Mouse (Mus musculus) lung, embryonic 14.5 days (tissue): ENCODE results near the gene Ncapg. TPM values are rescaled to one million over a fixed set of nuclear protein-coding genes. Genes with fewer than 3 reads are reported as not detected.
"Not testable (repeated sequence)": the region's sequence is repeated elsewhere in the genome, so short reads cannot be mapped to it uniquely, and the experiment has no call there.

Experiments
- ATAC-seq: fragments of 200-750 bp; cut with Nextera tagmentation; 2 replicates; pipeline ENCODE4 v1.8.0; 2017; ENCODE audit warnings: mild to moderate bottlenecking, moderate TSS enrichment, moderate library complexity; ENCODE audit not compliant: insufficient read depth
- DNase-seq: peaks from one replicate; pipeline ENCODE4 v3.0.0-alpha.2; 2015
- H3K27ac ChIP-seq: fragments of 300-500 bp; sonication (generic); 2 replicates; pipeline ENCODE4 v1.5.1; 2014; ENCODE audit warnings: low read depth, mild to moderate bottlenecking, moderate library complexity
- H3K27me3 ChIP-seq: fragments of 300-500 bp; sonication (generic); 2 replicates; pipeline ENCODE4 v1.6.1; 2014; ENCODE audit warnings: low read length, control low read depth; ENCODE audit not compliant: insufficient read depth
- H3K36me3 ChIP-seq: fragments of 300-500 bp; sonication (generic); 2 replicates; pipeline ENCODE4 v1.6.1; 2014; ENCODE audit warnings: control low read depth; ENCODE audit not compliant: insufficient read depth
- H3K4me1 ChIP-seq: fragments of 300-500 bp; sonication (generic); 2 replicates; pipeline ENCODE4 v1.6.1; 2014; ENCODE audit warnings: antibody characterized with exemption, control low read depth; ENCODE audit not compliant: insufficient read depth
- H3K4me2 ChIP-seq: fragments of 300-500 bp; sonication (generic); 2 replicates; pipeline ENCODE4 v1.6.1; 2014; ENCODE audit warnings: mild to moderate bottlenecking
- H3K4me3 ChIP-seq: fragments of 300-500 bp; sonication (generic); 2 replicates; pipeline ENCODE4 v1.5.1; 2014; ENCODE audit warnings: low read depth, low read length
- H3K9ac ChIP-seq: fragments of 300-500 bp; sonication (generic); 2 replicates; pipeline ENCODE4 v1.6.1; 2014
- H3K9me3 ChIP-seq: fragments of 300-500 bp; sonication (generic); 2 replicates; pipeline ENCODE4 v1.6.1; 2016; ENCODE audit warnings: low read depth, low read length, control low read depth
- CTCF ChIP-seq: IDR thresholded peaks from 2 replicates; pipeline ENCODE4 v1.5.1; 2016; ENCODE audit warnings: antibody characterized with exemption, low read depth
- WGBS: fragments of 180-500 bp; shearing (Covaris S2); extraction: QIAGEN DNeasy Blood & Tissue Kit; methylation state at CpG from one replicate; pipeline ENCODE4 v1.1.7; 2014; 5-methylcytosine and 5-hydroxymethylcytosine counted together
- polyA plus RNA-seq: library from polyadenylated mRNA; unstranded; fragments of >200 nt; fragmentation: Nextera tagmentation; extraction: Ambion mirVana; gene quantifications from 2 replicates; pipeline ENCODE4 v1.2.1, GENCODE M21; 2014

Gene Ncapg
- polyA plus RNA-seq, 1 experiment from 2014 or later = 86.6 TPM

GRCm38 (mm10) chr5:45639715-45640092, 30.0 kb upstream of the Ncapg start:
- no peak overlapping the region for H3K27ac ChIP-seq
- no peaks in the 10 kb centered on the region for H3K9me3 ChIP-seq
- no peak for TF ChIP-seq CTCF
- no peaks in the 10 kb centered on the region for H3K27me3 ChIP-seq
- 2% methylated on average over 8 of the region's 8 CpGs for WGBS
- peak overlapping the region; percentile 51; the same call in 1 of the 2 replicates for H3K9ac ChIP-seq
- H3K4me2 ChIP-seq = peak overlapping the region; percentile 99
- no peak for ATAC-seq
- no peaks in the 10 kb centered on the region for H3K36me3 ChIP-seq
- H3K4me1 ChIP-seq = 0 out of 2 replicates have a peak, but pooled peaks cover 4% of the 10 kb centered on the region
- peak overlapping the region; percentile 54 for H3K4me3 ChIP-seq
- DNase-seq = peak; percentile 5

- Histone ChIP-seq H3K4me1 (no peaks in the 10 kb centered on the region), H3K9ac (no peak overlapping the region), H3K27ac (no peak overlapping the region), H3K36me3 (no peaks in the 10 kb centered on the region), H3K4me2 (no peak overlapping the region), H3K4me3 (no peak overlapping the region), H3K9me3 (no peaks in the 10 kb centered on the region), H3K27me3 (no peaks in the 10 kb centered on the region)
- DNase-seq (no peak), ATAC-seq (no peak)
- TF ChIP-seq CTCF = no peak
- WGBS = 89% methylated on average over 2 of the region's 2 CpGs
Observed at GRCm38 (mm10) chr5:45651026-45651703, 18.6 kb upstream of the Ncapg start.

GRCm38 (mm10) chr5:45658406-45658805, 11.3 kb upstream of the Ncapg start:
- not testable (repeated sequence) for DNase-seq, H3K9ac ChIP-seq, H3K4me2 ChIP-seq, H3K27me3 ChIP-seq, ATAC-seq, H3K4me1 ChIP-seq, H3K36me3 ChIP-seq, H3K4me3 ChIP-seq, H3K9me3 ChIP-seq, H3K27ac ChIP-seq
- 97% methylated on average over 13 of the region's 13 CpGs for WGBS

- Histone ChIP-seq H3K4me1 (no peaks in the 10 kb centered on the region), H3K36me3 (peaks cover 8% of the 10 kb centered on the region; the same call in 1 of the 2 replicates), H3K27ac (no peak overlapping the region), H3K27me3 (no peaks in the 10 kb centered on the region), H3K9ac (no peak overlapping the region), H3K9me3 (no peaks in the 10 kb centered on the region), H3K4me3 (peak overlapping the region; percentile 80; the same call in 1 of the 2 replicates), H3K4me2 (peak overlapping the region; percentile 82)
- ATAC-seq = no peak
- WGBS = 20% methylated on average over 3 of the region's 3 CpGs
- TF ChIP-seq CTCF = peak; percentile 59
- DNase-seq = peak; percentile 93
Observed at GRCm38 (mm10) chr5:45668324-45668723, 1.4 kb upstream of the Ncapg start.

- Histone ChIP-seq H3K9ac (peak overlapping the region; percentile 73), H3K4me3 (peak overlapping the region; percentile 80), H3K9me3 (no peaks in the 10 kb centered on the region), H3K36me3 (peaks cover 8% of the 10 kb centered on the region; the same call in 1 of the 2 replicates), H3K27ac (peak overlapping the region; percentile 85), H3K27me3 (no peaks in the 10 kb centered on the region), H3K4me1 (no peaks in the 10 kb centered on the region), H3K4me2 (peak overlapping the region; percentile 82)
- ATAC-seq (peak; percentile 14; the same call in 1 of the 2 replicates), DNase-seq (peak; percentile 23)
- 1% methylated on average over 3 of the region's 3 CpGs for WGBS
- TF ChIP-seq CTCF = no peak
Observed at GRCm38 (mm10) chr5:45668831-45669230, 888 bp upstream of the Ncapg start.

- DNase-seq (no peak), ATAC-seq (peak; percentile 73)
- no peaks in the 10 kb centered on the region for H3K9me3 ChIP-seq
- peak overlapping the region; percentile 80 for H3K4me3 ChIP-seq
- under 1% methylated on average over 27 of the region's 27 CpGs for WGBS
- H3K27ac ChIP-seq = peak overlapping the region; percentile 85
- H3K36me3 ChIP-seq = peaks cover 8% of the 10 kb centered on the region; the same call in 1 of the 2 replicates
- H3K4me1 ChIP-seq = no peaks in the 10 kb centered on the region
- H3K4me2 ChIP-seq = peak overlapping the region; percentile 82
- peak overlapping the region; percentile 73 for H3K9ac ChIP-seq
- no peaks in the 10 kb centered on the region for H3K27me3 ChIP-seq
- no peak for TF ChIP-seq CTCF
Observed at GRCm38 (mm10) chr5:45669234-45669597, 503 bp upstream of the Ncapg start.

GRCm38 (mm10) chr5:45670280-45670670, 556 bp downstream of the Ncapg start:
- under 1% methylated on average over 13 of the region's 13 CpGs for WGBS
- ATAC-seq = no peak
- Histone ChIP-seq H3K36me3 (peaks cover 13% of the 10 kb centered on the region), H3K4me1 (no peaks in the 10 kb centered on the region), H3K27me3 (no peaks in the 10 kb centered on the region), H3K9ac (peak overlapping the region; percentile 82), H3K9me3 (no peaks in the 10 kb centered on the region), H3K4me3 (peak overlapping the region; percentile 80), H3K4me2 (peak overlapping the region; percentile 61), H3K27ac (peak overlapping the region; percentile 94)
- peak; percentile 52 for DNase-seq
- TF ChIP-seq CTCF = no peak
